Mouse (Mus musculus) layer of hippocampus, adult 9-11 months (tissue): ENCODE data around the gene Sorl1.
"Not testable (repeated sequence)": the region's sequence is repeated elsewhere in the genome, so short reads cannot be mapped to it uniquely, and the experiment has no call there.

Experiments used
- DNase-seq: peaks from one replicate; pipeline ENCODE4 v3.0.0; 2022

Sorl1 gene

GRCm38 (mm10) chr9:42091561-42091960, 32.5 kb downstream of the Sorl1 start:
- no peak for DNase-seq

- DNase-seq: no peak
Measured at GRCm38 (mm10) chr9:42087921-42088320, 36.2 kb downstream of the Sorl1 start.

GRCm38 (mm10) chr9:42085970-42086369, 38.1 kb downstream of the Sorl1 start:
- no peak for DNase-seq

GRCm38 (mm10) chr9:42083661-42084067, 40.4 kb downstream of the Sorl1 start:
- DNase-seq: peak; percentile 90

GRCm38 (mm10) chr9:42081681-42082530, 42.2 kb downstream of the Sorl1 start:
- DNase-seq: no peak

GRCm38 (mm10) chr9:42080671-42081070, 43.4 kb downstream of the Sorl1 start:
- DNase-seq: no peak

- DNase-seq: no peak
Measured at GRCm38 (mm10) chr9:42077112-42077845, 46.8 kb downstream of the Sorl1 start.

GRCm38 (mm10) chr9:42076256-42076849, 47.7 kb downstream of the Sorl1 start:
- no peak for DNase-seq

GRCm38 (mm10) chr9:42075241-42075640, 48.9 kb downstream of the Sorl1 start:
- no peak for DNase-seq

- peak; percentile 67 for DNase-seq
Measured at GRCm38 (mm10) chr9:42072010-42072409, 52.1 kb downstream of the Sorl1 start.

- no peak for DNase-seq
Measured at GRCm38 (mm10) chr9:42070856-42071255, 53.2 kb downstream of the Sorl1 start.

GRCm38 (mm10) chr9:42069471-42069870, 54.6 kb downstream of the Sorl1 start:
- DNase-seq: no peak

- DNase-seq: no peak
Measured at GRCm38 (mm10) chr9:42067950-42068349, 56.1 kb downstream of the Sorl1 start.

- no peak for DNase-seq
Measured at GRCm38 (mm10) chr9:42065756-42066155, 58.3 kb downstream of the Sorl1 start.

GRCm38 (mm10) chr9:42063391-42063790, 60.7 kb downstream of the Sorl1 start:
- no peak for DNase-seq

GRCm38 (mm10) chr9:42062269-42062668, 61.8 kb downstream of the Sorl1 start:
- DNase-seq: no peak

- DNase-seq: not testable (repeated sequence)
Measured at GRCm38 (mm10) chr9:42059006-42059405, 65.1 kb downstream of the Sorl1 start.

GRCm38 (mm10) chr9:42056591-42056990, 67.5 kb downstream of the Sorl1 start:
- DNase-seq: no peak

- peak; percentile 66 for DNase-seq
Measured at GRCm38 (mm10) chr9:42055378-42055777, 68.7 kb downstream of the Sorl1 start.

GRCm38 (mm10) chr9:42054339-42055272, 69.5 kb downstream of the Sorl1 start:
- peak; percentile 81 for DNase-seq

GRCm38 (mm10) chr9:42053591-42054190, 70.4 kb downstream of the Sorl1 start:
- DNase-seq: peak; percentile 69
